In genomic region chr2:137357181-137357738, GRCm38 (mm10) we compare ENCODE assay signal across 12 mouse cellular contexts.
A peak's percentile ranks its signal among the peaks of the same experiment; 100 is the strongest.
DNase-seq lines count a peak whose midpoint lies in the region; ATAC-seq and TF ChIP-seq lines count a peak whose summit lies in the region.
"Had no signal": no experiment of that assay in that cellular context is flagged by ENCODE, and none has a peak within 500 bp of the region (broad histone marks: within the 10 kb centered on the region; RNA-seq: fewer than 3 reads in every experiment).

No protein-coding gene starts in this region.

- H3K4me2 ChIP-seq in forebrain, embryonic 16.5 days (ENCODE audit: low read length), result peak overlapping the region; percentile 6
- H3K4me2 ChIP-seq in forebrain, embryonic 11.5 days (ENCODE audit: low read depth, low read length, severe bottlenecking), result no peak overlapping the region
- H3K4me2 ChIP-seq in heart, embryonic 12.5 days, result peak overlapping the region; percentile 20; the same call in 1 of the 2 replicates
- peak overlapping the region; percentile 39 for H3K4me2 ChIP-seq in lung, postnatal 0 days (replicated peaks; ENCODE audit: low read depth, low read length)
- H3K4me2 ChIP-seq: embryonic facial prominence, embryonic 13.5 days; liver, embryonic 11.5 days had no signal

- H3K36me3 ChIP-seq in forebrain, embryonic 16.5 days (ENCODE audit: control insufficient read depth, insufficient read depth), result no peaks in the 10 kb centered on the region
- no peaks in the 10 kb centered on the region for H3K36me3 ChIP-seq in forebrain, embryonic 11.5 days (ENCODE audit: control insufficient read depth, insufficient read depth, low read length)
- H3K36me3 ChIP-seq in heart, embryonic 12.5 days, result no peaks in the 10 kb centered on the region
- no peaks in the 10 kb centered on the region for H3K36me3 ChIP-seq in lung, postnatal 0 days (ENCODE audit: insufficient read depth, low read length)
- H3K36me3 ChIP-seq: embryonic facial prominence, embryonic 13.5 days had no signal

- no peak for DNase-seq in forebrain, embryonic 11.5 days (ENCODE audit: low spot score)
- peak in 1 of 2 experiments; percentile 9 for DNase-seq in layer of hippocampus, adult 2 months (ENCODE audit: low spot score in 2 of 2)
- DNase-seq in layer of hippocampus, adult 11-12 months (ENCODE audit: low spot score), result no peak
- peak; percentile 17 for DNase-seq in lung, postnatal 0 days (ENCODE audit: low spot score)
- no peak for DNase-seq in cerebellum, adult 8-10 months
- DNase-seq in adrenal gland, postnatal 36 days, result no peak
- DNase-seq: adrenal gland, adult 8-10 months; cerebellum, adult 18-20 months had no signal

- no peak for TF ChIP-seq EP300 in lung, postnatal 0 days (IDR thresholded peaks at IDR 0.05)

- H3K9me3 ChIP-seq in forebrain, embryonic 16.5 days (ENCODE audit: control insufficient read depth, low read length), result no peaks in the 10 kb centered on the region
- H3K9me3 ChIP-seq in forebrain, embryonic 11.5 days (ENCODE audit: control insufficient read depth, low read length), result no peaks in the 10 kb centered on the region
- H3K9me3 ChIP-seq in heart, embryonic 12.5 days (replicated peaks), result no peaks in the 10 kb centered on the region
- no peaks in the 10 kb centered on the region for H3K9me3 ChIP-seq in lung, postnatal 0 days (ENCODE audit: low read length)
- H3K9me3 ChIP-seq: embryonic facial prominence, embryonic 13.5 days had no signal

- no peaks in the 10 kb centered on the region for H3K27me3 ChIP-seq in forebrain, embryonic 16.5 days (replicated peaks; ENCODE audit: control insufficient read depth, insufficient read depth, low read length)
- H3K27me3 ChIP-seq in forebrain, embryonic 11.5 days (ENCODE audit: control insufficient read depth, insufficient read depth, low read length), result no peaks in the 10 kb centered on the region
- H3K27me3 ChIP-seq in heart, embryonic 12.5 days (replicated peaks), result no peaks in the 10 kb centered on the region
- no peaks in the 10 kb centered on the region for H3K27me3 ChIP-seq in lung, postnatal 0 days (replicated peaks; ENCODE audit: insufficient read depth, low read length)
- H3K27me3 ChIP-seq: embryonic facial prominence, embryonic 13.5 days had no signal

- no peak for TF ChIP-seq CTCF in layer of hippocampus, adult 2 months (conservative IDR thresholded peaks at IDR 0.05)
- TF ChIP-seq CTCF in lung, postnatal 0 days (IDR thresholded peaks at IDR 0.05), result no peak

- WGBS in forebrain, embryonic 16.5 days, result 55% methylated on average over 13 of the region's 13 CpGs
- 87% methylated on average over 13 of the region's 13 CpGs for WGBS in forebrain, embryonic 11.5 days
- WGBS in heart, embryonic 12.5 days, result 56% methylated on average over 13 of the region's 13 CpGs
- WGBS in lung, postnatal 0 days, result 36% methylated on average over 13 of the region's 13 CpGs

- H3K4me1 ChIP-seq in forebrain, embryonic 16.5 days (replicated peaks; ENCODE audit: control insufficient read depth, insufficient read depth, low read length), result peaks cover 6% of the 10 kb centered on the region
- no peaks in the 10 kb centered on the region for H3K4me1 ChIP-seq in forebrain, embryonic 11.5 days (replicated peaks; ENCODE audit: control insufficient read depth, insufficient read depth, low read length)
- H3K4me1 ChIP-seq in heart, embryonic 12.5 days (replicated peaks), result no peaks in the 10 kb centered on the region
- no peaks in the 10 kb centered on the region for H3K4me1 ChIP-seq in lung, postnatal 0 days (ENCODE audit: insufficient read depth, low read depth, low read length)

- no peak for ATAC-seq in forebrain, embryonic 16.5 days
- no peak for ATAC-seq in forebrain, embryonic 11.5 days (replicated peaks; ENCODE audit: low FRiP score)
- no peak for ATAC-seq in heart, embryonic 12.5 days (ENCODE audit: insufficient number of reproducible peaks, low FRiP score)
- ATAC-seq in lung, postnatal 0 days, result no peak

- no peak overlapping the region for H3K4me3 ChIP-seq in forebrain, embryonic 16.5 days (replicated peaks; ENCODE audit: low read length)
- H3K4me3 ChIP-seq in forebrain, embryonic 11.5 days (ENCODE audit: low read depth, low read length), result no peak overlapping the region
- peak overlapping the region; percentile 47 for H3K4me3 ChIP-seq in layer of hippocampus, adult 2 months
- no peak overlapping the region; the same call in 1 of the 2 replicates for H3K4me3 ChIP-seq in heart, embryonic 12.5 days
- no peak overlapping the region for H3K4me3 ChIP-seq in lung, postnatal 0 days (ENCODE audit: low read depth, low read length)
- H3K4me3 ChIP-seq: embryonic facial prominence, embryonic 13.5 days had no signal

- no peak overlapping the region for H3K27ac ChIP-seq in forebrain, embryonic 16.5 days (ENCODE audit: low read length)
- no peak overlapping the region for H3K27ac ChIP-seq in forebrain, embryonic 11.5 days (ENCODE audit: low read depth, low read length)
- peak overlapping the region; percentile 15; the same call in 1 of the 2 replicates for H3K27ac ChIP-seq in layer of hippocampus, adult 2 months
- H3K27ac ChIP-seq in heart, embryonic 12.5 days (ENCODE audit: poor library complexity, severe bottlenecking), result peak overlapping the region; percentile 38; the same call in 1 of the 2 replicates
- no peak overlapping the region for H3K27ac ChIP-seq in lung, postnatal 0 days (ENCODE audit: low read length)
- H3K27ac ChIP-seq: embryonic facial prominence, embryonic 13.5 days had no signal

- no peak overlapping the region for H3K9ac ChIP-seq in forebrain, embryonic 16.5 days (replicated peaks; ENCODE audit: low read depth, low read length)
- H3K9ac ChIP-seq in forebrain, embryonic 11.5 days (ENCODE audit: low read length), result no peak overlapping the region
- no peak overlapping the region for H3K9ac ChIP-seq in heart, embryonic 12.5 days
- H3K9ac ChIP-seq in lung, postnatal 0 days (replicated peaks; ENCODE audit: low read depth), result no peak overlapping the region
- H3K9ac ChIP-seq: embryonic facial prominence, embryonic 13.5 days had no signal

Comparison
In these comparisons a context has a peak if more than half of its experiments do, and no peak if none do; other contexts are left out.
1. H3K27ac ChIP-seq: peak in layer of hippocampus, adult 2 months (single experiment) and heart, embryonic 12.5 days (single experiment); none in forebrain, embryonic 16.5 days (single experiment), forebrain, embryonic 11.5 days (single experiment) and lung, postnatal 0 days (single experiment).